Mouse (Mus musculus) neural tube, embryonic 13.5 days (tissue): ENCODE measurements at regions not wholly inside any gene's neighbourhood (a gene's known extent, or its start where the extent isn't known, plus 50 kb on each side); places are given as distances from the start of the nearest gene placed in this dataset.

Source experiments
- ATAC-seq: fragments of 200-750 bp; cut with Nextera tagmentation; 2 replicates; pipeline ENCODE4 v1.8.0; 2017; ENCODE audit warnings: low read depth, mild to moderate bottlenecking, moderate TSS enrichment, moderate library complexity
- H3K27ac ChIP-seq: fragments of 300-500 bp; sonication (generic); replicated peaks from 2 replicates; pipeline ENCODE4 v1.5.1; 2015; ENCODE audit warnings: moderate library complexity, mild to moderate bottlenecking, inconsistent platforms
- H3K27me3 ChIP-seq: fragments of 300-500 bp; sonication (generic); 2 replicates; pipeline ENCODE4 v1.6.1; 2015; ENCODE audit warnings: mild to moderate bottlenecking, inconsistent platforms
- H3K36me3 ChIP-seq: fragments of 300-500 bp; sonication (generic); 2 replicates; pipeline ENCODE4 v1.6.1; 2015; ENCODE audit warnings: mild to moderate bottlenecking, inconsistent platforms
- H3K4me1 ChIP-seq: fragments of 300-500 bp; sonication (generic); replicated peaks from 2 replicates; pipeline ENCODE4 v1.6.1; 2015; ENCODE audit warnings: inconsistent platforms
- H3K4me2 ChIP-seq: fragments of 300-500 bp; sonication (generic); 2 replicates; pipeline ENCODE4 v1.6.1; 2015; ENCODE audit warnings: inconsistent platforms, mild to moderate bottlenecking, moderate library complexity
- H3K4me3 ChIP-seq: fragments of 300-500 bp; sonication (generic); 2 replicates; pipeline ENCODE4 v1.5.1; 2015; ENCODE audit warnings: mild to moderate bottlenecking, inconsistent platforms
- H3K9ac ChIP-seq: fragments of 300-500 bp; sonication (generic); 2 replicates; pipeline ENCODE4 v1.6.1; 2015; ENCODE audit warnings: moderate library complexity, mild to moderate bottlenecking, inconsistent platforms
- H3K9me3 ChIP-seq: fragments of 300-500 bp; sonication (generic); 2 replicates; pipeline ENCODE4 v1.6.1; 2016; ENCODE audit warnings: inconsistent platforms
- WGBS: fragments of 180-500 bp; shearing (Covaris S2); methylation state at CpG from one replicate; pipeline ENCODE4 v1.1.7; 2015; 5-methylcytosine and 5-hydroxymethylcytosine counted together

GRCm38 (mm10) chr6:49965944-49966545, 143.5 kb downstream of the Npy start:
- 82% methylated on average over 5 of the region's 5 CpGs for WGBS
- no peaks in the 10 kb centered on the region for H3K4me1 ChIP-seq
- H3K27ac ChIP-seq: no peak overlapping the region
- no peak overlapping the region for H3K4me3 ChIP-seq
- H3K27me3 ChIP-seq: no peaks in the 10 kb centered on the region
- H3K4me2 ChIP-seq: no peak overlapping the region
- H3K9ac ChIP-seq: no peak overlapping the region
- H3K9me3 ChIP-seq: no peaks in the 10 kb centered on the region
- ATAC-seq: no peak
- no peaks in the 10 kb centered on the region for H3K36me3 ChIP-seq

- 93% methylated on average over 3 of the region's 3 CpGs for WGBS
- no peak overlapping the region for H3K4me3 ChIP-seq
- H3K27ac ChIP-seq: no peak overlapping the region
- H3K4me2 ChIP-seq: no peak overlapping the region
- no peaks in the 10 kb centered on the region for H3K36me3 ChIP-seq
- H3K4me1 ChIP-seq: no peaks in the 10 kb centered on the region
- no peaks in the 10 kb centered on the region for H3K27me3 ChIP-seq
- no peak overlapping the region for H3K9ac ChIP-seq
- no peaks in the 10 kb centered on the region for H3K9me3 ChIP-seq
- no peak for ATAC-seq
Observed at GRCm38 (mm10) chr6:49966555-49966954, 143.5 kb upstream of the Mpp6 start.

- WGBS: 83% methylated on average over 7 of the region's 7 CpGs
- Histone ChIP-seq H3K9ac (no peak overlapping the region), H3K4me3 (no peak overlapping the region), H3K4me1 (0 out of 2 replicates have a peak, but pooled peaks cover 6% of the 10 kb centered on the region), H3K27ac (no peak overlapping the region), H3K36me3 (no peaks in the 10 kb centered on the region), H3K9me3 (no peaks in the 10 kb centered on the region), H3K4me2 (no peak overlapping the region), H3K27me3 (no peaks in the 10 kb centered on the region)
- ATAC-seq: no peak
Observed at GRCm38 (mm10) chr6:49973258-49973865, 136.7 kb upstream of the Mpp6 start.

GRCm38 (mm10) chr6:49977783-49978182, 132.3 kb upstream of the Mpp6 start:
- Histone ChIP-seq H3K4me2 (no peak overlapping the region), H3K27ac (no peak overlapping the region), H3K27me3 (no peaks in the 10 kb centered on the region), H3K9me3 (no peaks in the 10 kb centered on the region), H3K4me3 (no peak overlapping the region), H3K9ac (no peak overlapping the region), H3K36me3 (no peaks in the 10 kb centered on the region), H3K4me1 (peaks cover 13% of the 10 kb centered on the region)
- no peak for ATAC-seq
- 67% methylated on average over 11 of the region's 11 CpGs for WGBS

DNA sequence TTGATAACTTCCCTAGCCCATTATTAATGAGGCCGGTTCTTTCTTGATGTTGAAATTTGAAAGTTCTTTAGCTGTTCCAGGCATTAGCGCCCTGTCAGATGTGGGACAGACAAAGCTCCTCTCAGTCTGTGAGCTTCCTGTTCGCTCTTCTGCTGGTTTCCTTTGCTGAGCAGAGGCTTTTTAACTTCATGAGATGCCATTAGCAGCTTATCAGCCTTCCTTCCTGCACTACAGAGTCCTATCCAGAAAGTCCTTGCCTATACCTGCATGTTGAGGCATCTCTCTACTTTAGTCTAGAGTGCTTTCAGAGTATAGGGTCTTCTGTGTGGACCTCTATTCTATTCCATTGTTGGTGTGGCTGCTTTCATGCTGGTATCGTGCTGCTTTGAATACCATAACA, 126.3 kb upstream of the Mpp6 start:
- no peaks in the 10 kb centered on the region for H3K36me3 ChIP-seq
- peaks cover 20% of the 10 kb centered on the region for H3K4me1 ChIP-seq
- H3K4me2 ChIP-seq: no peak overlapping the region
- 56% methylated on average over 4 of the region's 4 CpGs for WGBS
- H3K27ac ChIP-seq: no peak overlapping the region
- ATAC-seq: no peak
- H3K4me3 ChIP-seq: no peak overlapping the region
- no peak overlapping the region for H3K9ac ChIP-seq
- H3K9me3 ChIP-seq: no peaks in the 10 kb centered on the region
- no peaks in the 10 kb centered on the region for H3K27me3 ChIP-seq

GRCm38 (mm10) chr6:49985127-49985526, 124.9 kb upstream of the Mpp6 start:
- 19% methylated on average over 6 of the region's 6 CpGs for WGBS
- ATAC-seq: no peak
- H3K4me1 ChIP-seq: peaks cover 15% of the 10 kb centered on the region
- no peak overlapping the region for H3K9ac ChIP-seq
- no peak overlapping the region for H3K27ac ChIP-seq
- no peaks in the 10 kb centered on the region for H3K36me3 ChIP-seq
- H3K4me2 ChIP-seq: no peak overlapping the region
- H3K4me3 ChIP-seq: no peak overlapping the region
- no peaks in the 10 kb centered on the region for H3K27me3 ChIP-seq
- no peaks in the 10 kb centered on the region for H3K9me3 ChIP-seq

GRCm38 (mm10) chr6:49987141-49987540, 122.9 kb upstream of the Mpp6 start:
- H3K36me3 ChIP-seq: no peaks in the 10 kb centered on the region
- no peak overlapping the region for H3K4me3 ChIP-seq
- no peak overlapping the region for H3K9ac ChIP-seq
- no peak overlapping the region for H3K27ac ChIP-seq
- H3K27me3 ChIP-seq: no peaks in the 10 kb centered on the region
- no peak overlapping the region for H3K4me2 ChIP-seq
- WGBS: 91% methylated on average over 5 of the region's 5 CpGs
- ATAC-seq: no peak
- no peaks in the 10 kb centered on the region for H3K9me3 ChIP-seq
- H3K4me1 ChIP-seq: peaks cover 15% of the 10 kb centered on the region

DNA sequence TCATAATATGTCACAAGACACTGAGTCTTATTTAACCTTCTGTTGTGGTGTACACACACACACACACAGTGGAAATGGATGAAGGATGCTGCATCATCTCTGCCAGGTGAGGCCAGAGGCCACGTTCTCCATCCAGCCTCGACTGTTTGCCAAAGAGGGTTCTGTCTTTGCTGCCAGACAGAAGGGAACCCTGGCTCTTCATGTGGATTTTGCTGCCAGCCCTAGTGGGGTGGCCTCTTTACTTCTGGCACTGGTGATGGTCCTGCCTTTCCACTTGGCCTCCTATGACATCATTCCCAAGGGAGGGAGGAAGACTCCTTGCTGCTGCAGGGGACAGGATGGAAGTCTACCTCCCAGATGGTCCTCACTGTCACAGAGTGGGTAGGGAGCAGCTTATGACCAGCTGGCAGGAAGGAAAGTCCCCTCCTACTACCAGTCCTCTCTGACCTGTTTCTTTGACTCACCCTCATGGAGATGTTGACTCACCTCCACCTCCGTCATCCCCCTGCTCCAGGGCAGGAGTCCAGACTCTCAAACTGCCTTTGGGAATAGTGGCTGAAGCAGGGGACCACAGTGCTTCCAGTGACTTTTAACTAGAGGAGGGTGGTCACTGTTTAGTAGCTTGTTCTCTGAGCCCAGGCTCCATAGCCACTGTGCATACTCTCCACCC, 122.4 kb upstream of the Mpp6 start:
- Histone ChIP-seq H3K27ac (no peak overlapping the region), H3K9me3 (no peaks in the 10 kb centered on the region), H3K27me3 (no peaks in the 10 kb centered on the region), H3K9ac (no peak overlapping the region), H3K4me3 (no peak overlapping the region), H3K36me3 (no peaks in the 10 kb centered on the region), H3K4me2 (no peak overlapping the region), H3K4me1 (peaks cover 15% of the 10 kb centered on the region)
- 94% methylated on average over 3 of the region's 3 CpGs for WGBS
- ATAC-seq: no peak

GRCm38 (mm10) chr6:49989585-49990521, 120.2 kb upstream of the Mpp6 start:
- Histone ChIP-seq H3K4me3 (no peak overlapping the region), H3K4me1 (peaks cover 12% of the 10 kb centered on the region), H3K9me3 (no peaks in the 10 kb centered on the region), H3K4me2 (no peak overlapping the region), H3K36me3 (no peaks in the 10 kb centered on the region), H3K27me3 (no peaks in the 10 kb centered on the region), H3K9ac (no peak overlapping the region), H3K27ac (no peak overlapping the region)
- 86% methylated on average over 9 of the region's 9 CpGs for WGBS
- ATAC-seq: no peak

DNA sequence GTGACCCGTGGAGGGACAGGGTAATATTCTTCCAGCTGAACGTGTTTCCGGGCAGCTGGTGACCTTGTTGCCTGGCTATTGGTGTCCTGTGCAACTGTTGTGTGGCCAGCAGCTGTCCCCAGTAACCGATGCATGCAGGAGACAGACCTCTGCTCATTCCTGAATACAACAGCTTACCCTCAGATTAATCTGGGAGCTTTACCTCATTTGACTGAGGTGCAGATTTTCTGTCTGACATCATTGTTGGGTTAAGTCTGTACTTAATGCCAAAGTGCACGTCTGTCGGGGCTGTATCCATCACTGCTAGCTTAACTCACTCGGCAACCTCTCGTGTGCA, 119.6 kb upstream of the Mpp6 start:
- no peak overlapping the region for H3K4me2 ChIP-seq
- no peak overlapping the region for H3K4me3 ChIP-seq
- H3K9me3 ChIP-seq: no peaks in the 10 kb centered on the region
- H3K36me3 ChIP-seq: no peaks in the 10 kb centered on the region
- no peak for ATAC-seq
- 60% methylated on average over 8 of the region's 8 CpGs for WGBS
- H3K27me3 ChIP-seq: no peaks in the 10 kb centered on the region
- H3K9ac ChIP-seq: no peak overlapping the region
- peaks cover 5% of the 10 kb centered on the region for H3K4me1 ChIP-seq
- no peak overlapping the region for H3K27ac ChIP-seq

GRCm38 (mm10) chr6:49999365-49999764, 110.7 kb upstream of the Mpp6 start:
- no peaks in the 10 kb centered on the region for H3K27me3 ChIP-seq
- WGBS: 82% methylated on average over 11 of the region's 11 CpGs
- no peaks in the 10 kb centered on the region for H3K36me3 ChIP-seq
- H3K9me3 ChIP-seq: no peaks in the 10 kb centered on the region
- H3K4me1 ChIP-seq: no peaks in the 10 kb centered on the region
- H3K27ac ChIP-seq: no peak overlapping the region
- no peak overlapping the region for H3K9ac ChIP-seq
- no peak overlapping the region for H3K4me3 ChIP-seq
- H3K4me2 ChIP-seq: no peak overlapping the region
- no peak for ATAC-seq

DNA sequence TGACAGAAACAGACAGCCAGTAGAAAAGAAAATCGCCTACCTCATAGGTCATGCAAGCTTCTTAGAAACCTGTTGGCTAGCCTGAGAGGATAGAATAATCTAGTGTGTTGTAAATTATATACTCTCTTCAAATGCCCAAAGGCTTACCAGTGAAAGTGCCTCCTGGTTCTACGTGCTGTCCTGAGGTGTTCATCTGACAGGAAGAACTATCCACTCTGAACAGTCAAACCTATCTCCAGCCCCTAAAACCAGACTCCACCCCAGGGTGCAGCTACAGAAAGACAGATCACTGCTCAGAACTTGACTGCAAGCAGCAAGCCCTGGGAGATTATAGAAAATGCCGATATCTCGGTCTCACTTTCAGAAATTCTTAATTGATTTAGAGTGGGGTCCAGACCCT, 102.0 kb upstream of the Mpp6 start:
- H3K27me3 ChIP-seq: no peaks in the 10 kb centered on the region
- H3K4me3 ChIP-seq: no peak overlapping the region
- no peak overlapping the region for H3K4me2 ChIP-seq
- H3K9ac ChIP-seq: no peak overlapping the region
- H3K27ac ChIP-seq: no peak overlapping the region
- H3K9me3 ChIP-seq: no peaks in the 10 kb centered on the region
- H3K36me3 ChIP-seq: no peaks in the 10 kb centered on the region
- peaks cover 14% of the 10 kb centered on the region for H3K4me1 ChIP-seq
- WGBS: 71% methylated on average over 4 of the region's 4 CpGs
- ATAC-seq: no peak
